Mouse (Mus musculus) frontal cortex, postnatal 14 days (tissue): ENCODE measurements at regions not wholly inside any gene's neighbourhood (a gene's known extent, or its start where the extent isn't known, plus 50 kb on each side); places are given as distances from the start of the nearest gene placed in this dataset.
A peak's percentile ranks its signal among the peaks of the same experiment; 100 is the strongest.
"Not testable (repeated sequence)": the region's sequence is repeated elsewhere in the genome, so short reads cannot be mapped to it uniquely, and the experiment has no call there.

Source experiments
- DNase-seq, 2 experiments: peaks; one replicate each; pipeline ENCODE4 v3.0.0; 2022; ENCODE audit warnings: low spot score in 2 of 2

GRCm38 (mm10) chr4:101366905-101367679, 52.0 kb upstream of the Ak4 start:
- DNase-seq: no peak

DNA sequence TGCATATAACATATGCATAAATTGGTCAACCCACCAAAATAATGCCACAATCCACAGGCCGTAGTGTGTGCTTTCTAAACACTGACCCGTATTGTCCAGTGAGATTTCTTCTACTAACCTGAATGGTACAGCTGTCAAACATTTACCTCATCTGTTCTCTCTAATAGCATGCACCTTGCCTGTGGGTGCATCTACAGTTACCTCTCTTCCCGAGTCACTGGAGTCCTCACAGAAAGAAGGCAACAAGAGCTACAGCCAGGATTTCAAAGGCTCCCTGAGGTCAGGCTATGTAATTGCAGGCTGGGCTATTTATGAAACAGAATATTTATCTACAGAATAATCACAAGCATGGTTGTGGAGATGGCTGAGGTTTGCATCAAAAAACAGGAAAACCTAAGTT, 53.8 kb upstream of the Ak4 start:
- DNase-seq: no peak

GRCm38 (mm10) chr4:101364716-101365115, 54.4 kb upstream of the Ak4 start:
- no peak for DNase-seq

- DNase-seq: not testable (repeated sequence)
These were observed 55.8 kb upstream of the Ak4 start for GRCm38 (mm10) chr4:101363231-101363630.

DNA sequence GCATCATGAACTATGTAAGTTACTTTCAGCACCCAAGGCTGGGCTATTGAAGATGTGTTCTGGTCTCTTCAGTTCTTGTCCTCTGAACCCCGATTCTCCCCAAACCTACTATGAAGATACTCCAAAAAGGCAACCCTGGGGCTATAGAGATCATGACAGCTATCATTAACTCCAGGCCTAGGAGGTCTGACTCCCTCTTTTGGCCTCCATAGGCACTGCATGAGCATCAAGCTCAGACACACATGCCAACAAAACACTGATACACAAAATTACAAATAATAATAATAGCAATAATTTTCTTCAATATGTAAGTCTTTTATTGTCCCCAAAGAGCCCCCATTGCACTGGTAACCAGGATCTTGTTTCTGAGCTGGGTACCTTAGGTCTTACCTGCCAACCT, 57.3 kb upstream of the Ak4 start:
- no peak for DNase-seq

DNA sequence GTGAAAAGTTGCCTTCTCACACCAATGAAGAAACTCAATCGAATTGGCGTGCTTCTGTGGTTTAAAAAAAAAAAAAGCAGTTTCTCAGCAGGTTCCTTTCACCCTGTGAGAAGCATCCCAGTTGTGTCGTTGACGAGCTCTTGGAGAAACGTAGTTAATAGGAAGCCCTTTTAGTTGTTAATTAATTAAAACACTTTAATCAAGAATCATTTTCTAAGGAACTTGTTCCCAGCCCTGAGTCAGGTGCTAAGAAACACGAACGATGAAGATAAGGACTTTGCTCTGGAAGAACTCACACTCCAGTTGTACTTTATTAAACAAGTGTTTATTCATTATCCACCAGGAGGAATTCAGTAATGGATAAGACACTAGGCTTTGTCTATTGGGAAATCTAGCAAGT, 58.8 kb upstream of the Ak4 start:
- DNase-seq: no peak

- DNase-seq: no peak
These were observed 60.0 kb upstream of the Ak4 start for GRCm38 (mm10) chr4:101359119-101359518.

DNA sequence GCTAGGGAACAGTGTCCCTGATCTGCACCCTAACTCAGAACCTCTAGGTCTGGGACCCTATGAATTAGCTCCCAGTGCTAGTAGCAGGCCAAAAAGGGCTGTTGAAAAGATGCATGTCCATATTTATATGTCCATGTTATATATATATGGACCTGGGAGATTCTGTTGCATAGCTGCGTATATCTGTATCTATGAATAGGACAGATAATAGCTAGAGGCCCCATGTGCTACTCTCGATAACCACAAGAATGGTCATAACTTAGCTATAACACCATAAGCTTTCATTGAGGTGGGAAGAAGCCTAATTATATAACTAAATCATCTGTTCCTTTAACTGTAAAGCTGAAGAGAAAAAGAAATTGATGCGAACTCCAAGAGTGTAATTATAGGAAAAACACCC, 60.6 kb upstream of the Ak4 start:
- DNase-seq: no peak

- DNase-seq: no peak
These were observed 61.2 kb upstream of the Ak4 start for GRCm38 (mm10) chr4:101357923-101358322.

GRCm38 (mm10) chr4:101356954-101357891, 61.9 kb upstream of the Ak4 start:
- peak in 1 of 2 experiments; percentile 28 for DNase-seq

- peak; percentile 70 to 71 for DNase-seq
These were observed 62.8 kb upstream of the Ak4 start for GRCm38 (mm10) chr4:101356093-101356953.

DNA sequence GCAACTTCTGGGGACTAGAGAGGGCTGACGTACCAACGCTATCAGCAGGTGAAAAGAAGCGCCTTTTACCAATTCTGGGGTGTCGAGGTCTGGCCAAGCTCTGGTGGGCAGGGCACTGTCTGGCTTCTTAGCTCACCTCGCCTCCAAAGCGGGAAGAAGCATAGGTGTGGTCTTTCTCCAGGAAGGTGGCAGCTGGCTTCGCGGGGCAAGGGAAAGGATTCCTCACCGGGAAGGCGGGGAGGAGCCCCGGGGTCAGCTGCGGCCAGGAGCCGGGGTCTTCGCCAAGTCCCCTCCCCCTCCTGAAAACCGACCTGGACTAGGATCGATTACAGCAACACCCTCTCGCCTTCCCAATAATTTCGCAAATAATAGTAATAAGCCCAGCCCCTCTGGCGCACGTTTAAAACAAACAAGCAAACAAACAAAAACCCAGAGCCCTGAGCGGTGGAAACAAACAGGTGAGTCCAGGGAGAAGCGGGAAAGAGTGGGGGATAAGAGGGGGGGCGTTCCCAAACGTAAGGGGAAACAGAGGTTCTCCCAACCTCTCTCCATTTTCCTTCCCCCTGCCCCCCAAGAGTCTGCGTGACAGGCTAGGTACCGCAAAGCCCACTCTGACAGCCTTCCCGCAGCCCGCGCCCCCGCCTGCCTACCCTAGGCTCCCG, 63.5 kb upstream of the Ak4 start:
- DNase-seq: peak in 1 of 2 experiments; percentile 24

DNA sequence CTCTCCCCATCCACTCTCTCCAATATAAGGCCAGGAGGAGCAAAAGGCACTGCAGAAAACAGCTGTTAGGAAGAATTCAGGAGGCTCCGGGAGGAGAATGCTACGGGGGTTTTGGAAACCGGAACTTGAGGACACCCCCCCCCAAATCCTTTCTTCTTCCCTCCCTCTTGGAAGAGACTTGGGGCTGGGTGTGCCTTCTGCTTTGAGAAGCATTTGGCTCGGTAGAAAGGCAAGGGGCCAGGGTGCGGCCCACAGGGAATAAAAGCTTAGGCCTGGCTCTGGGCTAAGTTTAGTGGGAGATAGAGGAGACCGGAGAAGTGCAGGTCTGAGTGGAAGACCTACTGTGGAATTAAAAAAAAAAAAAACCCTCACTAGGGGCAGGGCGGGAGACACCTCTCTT, 64.1 kb upstream of the Ak4 start:
- no peak for DNase-seq

DNA sequence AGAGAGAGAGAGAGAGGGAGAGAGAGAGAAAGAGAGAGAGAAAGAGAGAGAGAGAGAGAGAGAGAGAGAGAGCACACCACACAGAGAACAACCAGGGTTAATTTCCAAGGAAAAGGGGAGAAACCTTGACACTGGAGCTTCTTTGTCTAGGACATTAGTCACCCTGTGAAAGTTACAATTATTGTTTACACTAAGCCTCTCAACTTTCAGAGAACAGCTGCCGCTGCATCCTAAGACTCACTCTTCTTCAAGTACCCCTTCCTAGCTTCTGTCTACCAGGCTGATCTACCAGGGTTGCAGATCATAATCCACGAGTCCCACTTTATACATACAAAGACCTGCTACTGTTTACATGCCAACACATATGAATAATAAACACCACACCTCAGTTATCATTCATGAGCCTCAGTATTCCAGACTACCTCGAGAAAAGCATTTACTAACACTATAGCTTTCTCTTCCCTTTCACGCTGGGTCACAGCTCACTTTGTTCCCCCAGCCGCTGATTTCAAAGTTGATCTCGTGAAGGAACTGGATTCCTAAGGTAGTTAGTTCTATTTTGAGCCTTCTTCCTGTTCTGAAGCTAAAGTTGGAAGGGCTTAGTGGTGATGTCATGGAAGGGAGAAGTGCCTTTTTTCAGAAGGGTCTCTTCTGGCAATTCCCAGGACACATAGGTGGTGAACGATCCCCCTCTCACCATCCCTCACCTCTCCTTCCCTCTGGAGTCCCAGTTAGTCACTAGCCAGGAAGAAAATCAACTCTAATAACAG, 64.8 kb upstream of the Ak4 start:
- DNase-seq: no peak

GRCm38 (mm10) chr4:101352178-101352577, 66.9 kb upstream of the Ak4 start:
- DNase-seq: no peak

- DNase-seq: no peak
These were observed 67.4 kb upstream of the Ak4 start for GRCm38 (mm10) chr4:101351716-101352115.

- DNase-seq: no peak
These were observed 68.4 kb upstream of the Ak4 start for GRCm38 (mm10) chr4:101350656-101351055.

GRCm38 (mm10) chr4:101350222-101350621, 68.9 kb upstream of the Ak4 start:
- DNase-seq: no peak

GRCm38 (mm10) chr4:101349413-101349812, 69.7 kb upstream of the Ak4 start:
- DNase-seq: no peak

DNA sequence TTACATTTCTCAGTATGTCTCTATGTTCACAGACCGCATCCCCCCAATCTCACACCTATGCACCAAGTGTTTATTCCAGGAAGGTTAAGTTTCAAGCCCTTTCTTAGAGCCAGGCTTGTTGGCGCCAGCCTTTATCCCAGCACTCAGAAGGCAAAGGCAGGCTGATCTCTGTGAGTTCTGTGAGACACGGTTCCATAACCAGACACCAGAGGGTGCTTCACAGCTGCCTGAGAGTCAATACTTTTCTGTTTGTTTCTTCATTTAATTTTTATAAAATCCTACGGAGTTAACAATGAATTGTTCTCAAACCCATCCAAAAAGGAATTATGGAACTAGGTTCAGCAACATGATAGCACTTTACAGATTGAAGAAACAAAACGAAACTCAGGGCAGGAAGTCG, 71.8 kb upstream of the Ak4 start:
- no peak for DNase-seq
